Comparison of ENCODE assay signal across 24 mouse cellular contexts in the genomic region with DNA sequence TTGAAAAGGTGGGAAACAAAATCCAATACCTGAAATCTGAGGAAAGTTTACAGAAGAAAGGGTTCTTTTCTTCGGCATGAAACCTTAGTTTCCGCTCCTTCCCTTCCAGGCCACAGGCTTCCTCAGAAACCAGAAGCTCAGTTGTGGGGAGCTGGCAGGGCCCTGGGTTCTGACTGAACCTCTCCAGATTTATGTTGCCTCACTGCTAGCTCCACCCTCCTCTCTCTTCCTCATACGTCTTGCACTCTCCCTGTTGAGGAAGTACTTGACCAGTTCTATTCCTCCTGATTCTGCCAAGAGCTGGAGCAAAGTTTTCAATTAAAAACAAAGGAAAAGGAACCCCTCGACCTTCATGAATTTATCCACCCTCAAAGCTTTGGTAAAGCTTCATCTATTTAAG.
A peak's percentile ranks its signal among the peaks of the same experiment; 100 is the strongest.
DNase-seq lines count a peak whose midpoint lies in the region; ATAC-seq and TF ChIP-seq lines count a peak whose summit lies in the region.
"Had no signal": no experiment of that assay in that cellular context is flagged by ENCODE, and none has a peak within 500 bp of the region (broad histone marks: within the 10 kb centered on the region; RNA-seq: fewer than 3 reads in every experiment).

No protein-coding gene starts in this region.

- WGBS in liver, adult 2 months, result 70% methylated on average over 4 of the region's 4 CpGs
- 40% methylated on average over 4 of the region's 4 CpGs for WGBS in liver, postnatal 0 days (ENCODE audit: insufficient replicate concordance)
- 58% methylated on average over 4 of the region's 4 CpGs for WGBS in stomach, postnatal 0 days

- H3K27me3 ChIP-seq in liver, adult 2 months (ENCODE audit: control insufficient read depth, insufficient read depth, low read length), result no peaks in the 10 kb centered on the region
- H3K27me3 ChIP-seq in liver, postnatal 0 days (ENCODE audit: insufficient read depth, low read length), result no peaks in the 10 kb centered on the region
- no peaks in the 10 kb centered on the region for H3K27me3 ChIP-seq in stomach, postnatal 0 days (ENCODE audit: control insufficient read depth, insufficient read depth, low read length)
- H3K27me3 ChIP-seq: embryonic facial prominence, embryonic 15.5 days; forebrain, embryonic 15.5 days; heart, embryonic 15.5 days had no signal

- no peak overlapping the region for H3K27ac ChIP-seq in liver, adult 2 months (replicated peaks; ENCODE audit: insufficient read depth, low read depth, low read length)
- no peak overlapping the region for H3K27ac ChIP-seq in liver, postnatal 0 days (ENCODE audit: low read depth)
- H3K27ac ChIP-seq in stomach, postnatal 0 days (replicated peaks), result no peak overlapping the region
- H3K27ac ChIP-seq: embryonic facial prominence, embryonic 15.5 days; forebrain, embryonic 10.5 days; forebrain, embryonic 15.5 days; heart, adult 2 months; heart, embryonic 15.5 days; hindbrain, embryonic 10.5 days; hindbrain, embryonic 14.5 days had no signal

- no peaks in the 10 kb centered on the region for H3K79me2 ChIP-seq in liver, adult 2 months (ENCODE audit: control insufficient read depth, insufficient read depth, low read length)

- no peak for TF ChIP-seq CTCF in liver, adult 2 months (IDR thresholded peaks at IDR 0.05; ENCODE audit: low read depth, low read length)
- TF ChIP-seq CTCF in liver, postnatal 0 days (IDR thresholded peaks at IDR 0.05; ENCODE audit: low read depth), result no peak
- no peak for TF ChIP-seq CTCF in stomach, postnatal 0 days (IDR thresholded peaks at IDR 0.05; ENCODE audit: low read depth)

- DNase-seq in liver, adult 2 months (ENCODE audit: extremely low read depth, low read depth, low spot score), result peak; percentile 21
- DNase-seq in liver, postnatal 0 days, result no peak
- DNase-seq in lung, postnatal 36 days, result peak; percentile 43
- DNase-seq in lung, postnatal 10 days, result no peak
- no peak for DNase-seq in stomach, postnatal 0 days (ENCODE audit: low spot score)
- no peak for DNase-seq in kidney, postnatal 25 days
- DNase-seq: adrenal gland, adult 2 months; adrenal gland, postnatal 36 days; cerebellum, adult 11 months; cerebellum, adult 8-10 months; cerebellum, postnatal 14 days; gastrocnemius, postnatal 10 days; heart, adult 2 months; heart, postnatal 14 days had no signal

- no peak overlapping the region for H3K9ac ChIP-seq in liver, adult 2 months (ENCODE audit: low read depth, low read length)
- no peak overlapping the region for H3K9ac ChIP-seq in liver, postnatal 0 days (replicated peaks)
- no peak overlapping the region for H3K9ac ChIP-seq in stomach, postnatal 0 days (ENCODE audit: low read length)
- H3K9ac ChIP-seq: embryonic facial prominence, embryonic 15.5 days; forebrain, embryonic 15.5 days; heart, embryonic 15.5 days; hindbrain, embryonic 14.5 days had no signal

- H3K4me2 ChIP-seq in liver, postnatal 0 days (ENCODE audit: low read depth, low read length), result no peak overlapping the region
- H3K4me2 ChIP-seq in stomach, postnatal 0 days (replicated peaks; ENCODE audit: low read depth), result no peak overlapping the region
- H3K4me2 ChIP-seq: embryonic facial prominence, embryonic 15.5 days; forebrain, embryonic 15.5 days; heart, embryonic 11.5 days; heart, embryonic 15.5 days; hindbrain, embryonic 14.5 days had no signal

- TF ChIP-seq EP300 in liver, postnatal 0 days (IDR thresholded peaks at IDR 0.05; ENCODE audit: low read depth), result no peak
- no peak for TF ChIP-seq EP300 in stomach, postnatal 0 days (optimal IDR thresholded peaks at IDR 0.05)

- TF ChIP-seq POLR2A in liver, adult 2 months (IDR thresholded peaks at IDR 0.05; ENCODE audit: extremely low read depth, insufficient read depth, low read length), result no peak

- no peak for ATAC-seq in liver, postnatal 0 days
- peak; percentile 97 for ATAC-seq in megakaryocyte, adult 5-6 weeks (ENCODE audit: poor library complexity, severe bottlenecking)
- peak; percentile 70; the same call in 1 of the 2 replicates for ATAC-seq in stomach, postnatal 0 days (ENCODE audit: low FRiP score, low TSS enrichment)
- no peak for ATAC-seq in activated CD4-positive, CD25-positive, alpha-beta regulatory T cell, adult 4 months
- ATAC-seq: forebrain, embryonic 15.5 days had no signal

- no peak overlapping the region for H3K4me3 ChIP-seq in liver, adult 2 months (ENCODE audit: insufficient read depth, low read depth, low read length)
- no peak overlapping the region for H3K4me3 ChIP-seq in liver, postnatal 0 days (ENCODE audit: low read depth, low read length)
- no peak overlapping the region for H3K4me3 ChIP-seq in stomach, postnatal 0 days (ENCODE audit: low read depth, low read length)
- H3K4me3 ChIP-seq: embryonic facial prominence, embryonic 15.5 days; erythroblast, embryonic 14.5 days; forebrain, embryonic 10.5 days; forebrain, embryonic 15.5 days; heart, adult 2 months; heart, embryonic 15.5 days; hindbrain, embryonic 10.5 days had no signal

- H3K36me3 ChIP-seq in liver, adult 2 months (ENCODE audit: control insufficient read depth, insufficient read depth, low read length), result no peaks in the 10 kb centered on the region
- no peaks in the 10 kb centered on the region for H3K36me3 ChIP-seq in liver, postnatal 0 days (replicated peaks; ENCODE audit: insufficient read depth, low read length)
- H3K36me3 ChIP-seq in stomach, postnatal 0 days (ENCODE audit: control insufficient read depth, insufficient read depth, low read length), result no peaks in the 10 kb centered on the region
- H3K36me3 ChIP-seq: embryonic facial prominence, embryonic 15.5 days; forebrain, embryonic 10.5 days; forebrain, embryonic 15.5 days; heart, embryonic 15.5 days; hindbrain, embryonic 10.5 days had no signal

- no peaks in the 10 kb centered on the region for H3K4me1 ChIP-seq in liver, adult 2 months (ENCODE audit: control insufficient read depth, insufficient read depth, low read length)
- H3K4me1 ChIP-seq in liver, postnatal 0 days (ENCODE audit: insufficient read depth), result no peaks in the 10 kb centered on the region
- H3K4me1 ChIP-seq in stomach, postnatal 0 days (replicated peaks; ENCODE audit: control insufficient read depth, insufficient read depth), result no peaks in the 10 kb centered on the region
- H3K4me1 ChIP-seq: embryonic facial prominence, embryonic 15.5 days; forebrain, embryonic 10.5 days; forebrain, embryonic 15.5 days; heart, embryonic 15.5 days had no signal

- no peaks in the 10 kb centered on the region for H3K9me3 ChIP-seq in liver, postnatal 0 days (ENCODE audit: low read length)
- no peaks in the 10 kb centered on the region for H3K9me3 ChIP-seq in stomach, postnatal 0 days (ENCODE audit: control insufficient read depth, low read length)
- H3K9me3 ChIP-seq: embryonic facial prominence, embryonic 15.5 days; forebrain, embryonic 10.5 days; forebrain, embryonic 15.5 days; heart, embryonic 15.5 days; hindbrain, embryonic 10.5 days had no signal

Comparison
In these comparisons a context has a peak if more than half of its experiments do, and no peak if none do; other contexts are left out.
1. DNase-seq: peak in liver, adult 2 months (single experiment) and lung, postnatal 36 days (single experiment); none in liver, postnatal 0 days (single experiment), lung, postnatal 10 days (single experiment), stomach, postnatal 0 days (single experiment) and kidney, postnatal 25 days (0 of 2).
2. ATAC-seq: peak in megakaryocyte, adult 5-6 weeks (single experiment) and stomach, postnatal 0 days (single experiment); none in liver, postnatal 0 days (single experiment) and activated CD4-positive, CD25-positive, alpha-beta regulatory T cell, adult 4 months (single experiment).